Mouse (Mus musculus) embryo, embryonic 9.5 days (tissue): ENCODE data around the gene Glcci1.

Experiments
- DNase-seq: peaks from one replicate; pipeline ENCODE4 v3.0.0-alpha.2; 2017; ENCODE audit errors: extremely low spot score

The Glcci1 gene

GRCm38 (mm10) chr6:8545780-8546179 lies 36.4 kb downstream of the Glcci1 start:
- no peak for DNase-seq

- DNase-seq, result no peak
Measured at GRCm38 (mm10) chr6:8551155-8551554, 41.8 kb downstream of the Glcci1 start.

GRCm38 (mm10) chr6:8556849-8557571 lies 47.6 kb downstream of the Glcci1 start:
- no peak for DNase-seq

- no peak for DNase-seq
Measured at GRCm38 (mm10) chr6:8560682-8561081, 51.3 kb downstream of the Glcci1 start.

GRCm38 (mm10) chr6:8582377-8582776 lies 73.0 kb downstream of the Glcci1 start:
- no peak for DNase-seq

GRCm38 (mm10) chr6:8583892-8584291 lies 74.5 kb downstream of the Glcci1 start:
- DNase-seq, result no peak

GRCm38 (mm10) chr6:8591665-8592064 lies 82.3 kb downstream of the Glcci1 start:
- no peak for DNase-seq

- DNase-seq, result no peak
Measured at GRCm38 (mm10) chr6:8617369-8617768, 108.0 kb downstream of the Glcci1 start.

- DNase-seq, result no peak
Measured at GRCm38 (mm10) chr6:8619582-8620350, 110.4 kb downstream of the Glcci1 start.

- DNase-seq, result no peak
Measured at GRCm38 (mm10) chr6:8623045-8623444, 113.6 kb downstream of the Glcci1 start.

- no peak for DNase-seq
Measured at GRCm38 (mm10) chr6:8628226-8628625, 118.8 kb downstream of the Glcci1 start.

GRCm38 (mm10) chr6:8628715-8629267 lies 119.4 kb downstream of the Glcci1 start:
- no peak for DNase-seq

GRCm38 (mm10) chr6:8630531-8630930 lies 121.1 kb downstream of the Glcci1 start:
- DNase-seq, result no peak

GRCm38 (mm10) chr6:8631362-8631761 lies 122.0 kb downstream of the Glcci1 start:
- DNase-seq, result no peak

- DNase-seq, result no peak
Measured at GRCm38 (mm10) chr6:8631986-8632632, 122.7 kb downstream of the Glcci1 start.

GRCm38 (mm10) chr6:8632701-8633100 lies 123.3 kb downstream of the Glcci1 start:
- no peak for DNase-seq

GRCm38 (mm10) chr6:8638122-8638521 lies 128.7 kb downstream of the Glcci1 start:
- no peak for DNase-seq

GRCm38 (mm10) chr6:8638899-8639298 lies 129.5 kb downstream of the Glcci1 start:
- DNase-seq, result no peak

- DNase-seq, result no peak
Measured at GRCm38 (mm10) chr6:8639526-8639925, 130.1 kb downstream of the Glcci1 start.

GRCm38 (mm10) chr6:8640863-8641262 lies 131.5 kb downstream of the Glcci1 start:
- no peak for DNase-seq

- DNase-seq, result no peak
Measured at GRCm38 (mm10) chr6:8644703-8645102, 135.3 kb downstream of the Glcci1 start.

- no peak for DNase-seq
Measured at GRCm38 (mm10) chr6:8645708-8646107, 136.3 kb downstream of the Glcci1 start.
